Comparison of ENCODE assay signal across 14 mouse cellular contexts in the genomic region with DNA sequence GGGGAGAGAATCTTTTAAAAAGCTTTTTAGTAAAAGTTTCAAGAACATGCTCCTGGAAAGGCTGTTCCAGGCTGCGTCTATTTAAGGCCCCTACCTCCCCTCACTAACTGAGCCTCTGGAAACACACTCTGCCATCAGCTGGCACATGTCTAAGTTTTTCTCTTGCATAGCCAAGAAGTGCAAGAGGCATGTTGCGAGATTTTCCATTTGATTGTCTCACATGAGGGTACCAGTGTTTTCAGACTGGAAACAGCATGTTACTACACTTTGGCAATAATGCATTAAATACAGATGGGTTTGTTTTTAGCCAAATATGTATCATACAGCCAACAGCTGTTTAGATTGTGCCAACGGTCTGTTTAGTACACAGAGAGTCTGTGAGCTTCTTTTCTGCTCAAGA.
"Had no signal": no experiment of that assay in that cellular context is flagged by ENCODE, and none has a peak within 500 bp of the region (broad histone marks: within the 10 kb centered on the region; RNA-seq: fewer than 3 reads in every experiment).

No protein-coding gene starts in this region.

- H3K9me3 ChIP-seq: limb, embryonic 12.5 days; liver, embryonic 13.5 days; midbrain, embryonic 10.5 days; neural tube, embryonic 12.5 days had no signal

- H3K27ac ChIP-seq: limb, embryonic 12.5 days; liver, embryonic 13.5 days; midbrain, embryonic 10.5 days; neural tube, embryonic 12.5 days; stomach, postnatal 0 days had no signal

- H3K27me3 ChIP-seq: limb, embryonic 12.5 days; liver, embryonic 13.5 days; neural tube, embryonic 12.5 days had no signal

- H3K4me2 ChIP-seq: limb, embryonic 12.5 days; liver, embryonic 13.5 days; neural tube, embryonic 12.5 days had no signal

- ATAC-seq: liver, postnatal 0 days; lung, postnatal 0 days had no signal

- H3K36me3 ChIP-seq: limb, embryonic 12.5 days; liver, embryonic 13.5 days; midbrain, embryonic 10.5 days; neural tube, embryonic 12.5 days had no signal

- H3K4me3 ChIP-seq: limb, embryonic 12.5 days; liver, embryonic 13.5 days; midbrain, embryonic 10.5 days; myocyte; neural tube, embryonic 12.5 days had no signal

- H3K4me1 ChIP-seq: liver, embryonic 13.5 days; neural tube, embryonic 12.5 days had no signal

- DNase-seq: kidney, postnatal 25 days; liver; liver, embryonic 13.5 days; liver, postnatal 0 days; lung, postnatal 36 days; midbrain, embryonic 14.5 days; thymus, adult 18-20 months; thymus, postnatal 14 days had no signal

- H3K9ac ChIP-seq: limb, embryonic 12.5 days; liver, embryonic 13.5 days; liver, postnatal 0 days; neural tube, embryonic 12.5 days had no signal
